Mouse (Mus musculus) midbrain, embryonic 11.5 days (tissue): ENCODE measurements around the gene 5330417C22Rik. TPM values are rescaled to one million over a fixed set of nuclear protein-coding genes. Genes with fewer than 3 reads are reported as not detected.

Experiments used
- ATAC-seq: fragments of 200-750 bp; cut with Nextera tagmentation; 2 replicates; pipeline ENCODE4 v1.8.0; 2017; ENCODE audit warnings: moderate TSS enrichment, moderate library complexity; ENCODE audit not compliant: low FRiP score
- DNase-seq: peaks from one replicate; pipeline ENCODE4 v3.0.0; 2015; ENCODE audit warnings: low spot score; ENCODE audit errors: missing footprints
- H3K27ac ChIP-seq: fragments of 300-500 bp; sonication (generic); 2 replicates; pipeline ENCODE4 v1.5.1; 2014; ENCODE audit warnings: low read depth, low read length
- H3K27me3 ChIP-seq: fragments of 300-500 bp; sonication (generic); 2 replicates; pipeline ENCODE4 v1.6.1; 2014; ENCODE audit warnings: mild to moderate bottlenecking, low read length, moderate library complexity, mixed read lengths; ENCODE audit not compliant: control insufficient read depth, insufficient read depth
- H3K36me3 ChIP-seq: fragments of 300-500 bp; sonication (generic); 2 replicates; pipeline ENCODE4 v1.6.1; 2014; ENCODE audit warnings: mild to moderate bottlenecking, low read length, moderate library complexity, mixed read lengths; ENCODE audit not compliant: control insufficient read depth, insufficient read depth
- H3K4me1 ChIP-seq: fragments of 300-500 bp; sonication (generic); 2 replicates; pipeline ENCODE4 v1.6.1; 2014; ENCODE audit warnings: low read length; ENCODE audit not compliant: control insufficient read depth, insufficient read depth
- H3K4me2 ChIP-seq: fragments of 300-500 bp; sonication (generic); 2 replicates; pipeline ENCODE4 v1.6.1; 2014; ENCODE audit warnings: mild to moderate bottlenecking, moderate library complexity
- H3K4me3 ChIP-seq: fragments of 300-500 bp; sonication (generic); 2 replicates; pipeline ENCODE4 v1.5.1; 2014; ENCODE audit warnings: low read depth, low read length
- H3K9ac ChIP-seq: fragments of 300-500 bp; sonication (generic); 2 replicates; pipeline ENCODE4 v1.6.1; 2014; ENCODE audit warnings: low read length
- H3K9me3 ChIP-seq: fragments of 300-500 bp; sonication (generic); 2 replicates; pipeline ENCODE4 v1.6.1; 2016; ENCODE audit warnings: low read length; ENCODE audit not compliant: control insufficient read depth
- WGBS: fragments of 180-500 bp; shearing (Covaris S2); extraction: QIAGEN DNeasy Blood & Tissue Kit; methylation state at CpG from one replicate; pipeline ENCODE4 v1.1.7; 2014; 5-methylcytosine and 5-hydroxymethylcytosine counted together
- polyA plus RNA-seq: library from polyadenylated mRNA; unstranded; fragments of >200 nt; fragmentation: Nextera tagmentation; extraction: Ambion mirVana; gene quantifications from 2 replicates; pipeline ENCODE4 v1.2.1, GENCODE M21; 2014

Gene 5330417C22Rik
- polyA plus RNA-seq, 1 experiment from 2014 or later = 2.7 TPM

GRCm38 (mm10) chr3:108414857-108415830, 121.2 kb downstream of the 5330417C22Rik start, which contains the start of gene Celsr2:
Gene Celsr2, minus strand, starts transcription at chr3:108415552.
- ATAC-seq = peak; percentile 10
- Histone ChIP-seq H3K27ac (peak within 1 kb of the TSS; percentile 84), H3K4me2 (peak within 1 kb of the TSS; percentile 51), H3K36me3 (peaks cover 27% of the 10 kb centered on the region), H3K4me3 (peak within 1 kb of the TSS; percentile 96), H3K4me1 (peaks cover 28% of the 10 kb centered on the region), H3K9me3 (peaks cover 20% of the 10 kb centered on the region), H3K9ac (peak within 1 kb of the TSS; percentile 99), H3K27me3 (peaks cover 3% of the 10 kb centered on the region; the same call in 1 of the 2 replicates)
- DNase-seq = peak; percentile 96
- 5% methylated on average over 67 of the region's 67 CpGs for WGBS

GRCm38 (mm10) chr3:108413634-108414360, 122.5 kb downstream of the 5330417C22Rik start:
- H3K4me1 ChIP-seq = peaks cover 39% of the 10 kb centered on the region
- ATAC-seq (no peak), DNase-seq (no peak)
- H3K9me3 ChIP-seq = peaks cover 20% of the 10 kb centered on the region
- 99% methylated on average over 35 of the region's 35 CpGs for WGBS
- no peak overlapping the region for H3K4me2 ChIP-seq
- peaks cover 32% of the 10 kb centered on the region for H3K36me3 ChIP-seq
- H3K27me3 ChIP-seq = peaks cover 3% of the 10 kb centered on the region; the same call in 1 of the 2 replicates
- no peak overlapping the region for H3K9ac ChIP-seq
- no peak overlapping the region for H3K4me3 ChIP-seq
- H3K27ac ChIP-seq = no peak overlapping the region

- Histone ChIP-seq H3K9me3 (peaks cover 20% of the 10 kb centered on the region), H3K36me3 (peaks cover 38% of the 10 kb centered on the region), H3K4me2 (peak overlapping the region; percentile 88), H3K4me1 (peaks cover 47% of the 10 kb centered on the region), H3K9ac (peak overlapping the region; percentile 94), H3K4me3 (peak overlapping the region; percentile 42), H3K27me3 (peaks cover 3% of the 10 kb centered on the region; the same call in 1 of the 2 replicates), H3K27ac (peak overlapping the region; percentile 98)
- ATAC-seq (peak; percentile 38), DNase-seq (no peak)
- WGBS = 32% methylated on average over 8 of the region's 8 CpGs
These were observed 124.6 kb downstream of the 5330417C22Rik start for GRCm38 (mm10) chr3:108411754-108412121.

- 13% methylated on average over 5 of the region's 5 CpGs for WGBS
- ATAC-seq (peak; percentile 10), DNase-seq (peak; percentile 93)
These were observed 125.1 kb downstream of the 5330417C22Rik start for GRCm38 (mm10) chr3:108411026-108411753.

GRCm38 (mm10) chr3:108410359-108410714, 126.0 kb downstream of the 5330417C22Rik start:
- peak; percentile 64 for ATAC-seq
- Histone ChIP-seq H3K4me2 (peak overlapping the region; percentile 88), H3K9me3 (peaks cover 20% of the 10 kb centered on the region), H3K4me1 (peaks cover 61% of the 10 kb centered on the region), H3K9ac (peak overlapping the region; percentile 94), H3K27ac (peak overlapping the region; percentile 98), H3K4me3 (peak overlapping the region; percentile 42), H3K27me3 (no peaks in the 10 kb centered on the region), H3K36me3 (peaks cover 40% of the 10 kb centered on the region)
- peak; percentile 96 for DNase-seq
- 2% methylated on average over 5 of the region's 5 CpGs for WGBS

More at GRCm38 (mm10) chr3:108411026-108411753, 125.1 kb downstream of the 5330417C22Rik start:
- Histone ChIP-seq H3K9me3 (peaks cover 20% of the 10 kb centered on the region), H3K9ac (peak overlapping the region; percentile 94), H3K4me2 (peak overlapping the region; percentile 88), H3K27ac (peak overlapping the region; percentile 98), H3K4me1 (peaks cover 52% of the 10 kb centered on the region), H3K4me3 (peak overlapping the region; percentile 42), H3K36me3 (peaks cover 40% of the 10 kb centered on the region), H3K27me3 (no peaks in the 10 kb centered on the region; the same call in 1 of the 2 replicates)

- ATAC-seq = peak; percentile 3
- Histone ChIP-seq H3K4me3 (peak overlapping the region; percentile 42), H3K9me3 (peaks cover 20% of the 10 kb centered on the region), H3K4me1 (peaks cover 63% of the 10 kb centered on the region), H3K27ac (peak overlapping the region; percentile 98), H3K4me2 (peak overlapping the region; percentile 88), H3K27me3 (no peaks in the 10 kb centered on the region), H3K36me3 (peaks cover 42% of the 10 kb centered on the region), H3K9ac (peak overlapping the region; percentile 94)
- WGBS = 21% methylated on average over 8 of the region's 8 CpGs
- DNase-seq = peak; percentile 95
These were observed 126.5 kb downstream of the 5330417C22Rik start for GRCm38 (mm10) chr3:108409656-108410358.

GRCm38 (mm10) chr3:108408517-108409008, 127.8 kb downstream of the 5330417C22Rik start:
- ATAC-seq = no peak
- WGBS = 84% methylated on average over 8 of the region's 8 CpGs
- Histone ChIP-seq H3K9ac (0 out of 2 replicates have a peak overlapping the region, but pooled peaks have one; percentile 16), H3K27me3 (no peaks in the 10 kb centered on the region), H3K9me3 (peaks cover 11% of the 10 kb centered on the region), H3K4me3 (no peak overlapping the region), H3K36me3 (peaks cover 37% of the 10 kb centered on the region), H3K27ac (no peak overlapping the region), H3K4me1 (peaks cover 68% of the 10 kb centered on the region), H3K4me2 (no peak overlapping the region)
- no peak for DNase-seq
